Mouse (Mus musculus) MEL (cell line): Measurements from ENCODE around the gene Iapp. TPM values are rescaled to one million over a fixed set of nuclear protein-coding genes. Genes with fewer than 3 reads are reported as not detected.
"Not testable (repeated sequence)": the region's sequence is repeated elsewhere in the genome, so short reads cannot be mapped to it uniquely, and the experiment has no call there.

Experiments
- DNase-seq: peaks from one replicate; pipeline ENCODE4 v3.0.0; 2011; ENCODE audit warnings: low read depth, low spot score
- H3K27ac ChIP-seq: 2 replicates; pipeline ENCODE4 v1.5.1; 2012; ENCODE audit warnings: low read depth, mild to moderate bottlenecking, control low read depth, low read length, moderate library complexity; ENCODE audit not compliant: control insufficient read depth
- H3K27me3 ChIP-seq, 2 experiments: fragments of 150-350 bp in 1 of 2; sonication (generic) in 1 of 2; 2 replicates each; pipeline ENCODE4 v1.6.1; 2012; ENCODE audit warnings: low read length in 2 of 2, mild to moderate bottlenecking in 2 of 2, improper control_type of control experiment in 1 of 2, moderate library complexity in 1 of 2; ENCODE audit not compliant: insufficient read depth in 2 of 2, control insufficient read depth in 1 of 2
- H3K36me3 ChIP-seq, 2 experiments: 2 replicates each; pipeline ENCODE4 v1.6.1; 2012 to 2014; ENCODE audit warnings: low read length in 2 of 2, improper control_type of control experiment in 1 of 2, inconsistent platforms in 1 of 2, mild to moderate bottlenecking in 1 of 2; ENCODE audit not compliant: insufficient read depth in 2 of 2, control insufficient read depth in 1 of 2
- H3K4me1 ChIP-seq, 2 experiments: fragments of 150-350 bp in 1 of 2; sonication (generic) in 1 of 2; 2 replicates each; pipeline ENCODE4 v1.6.1; 2012; ENCODE audit warnings: low read length in 2 of 2, improper control_type of control experiment in 1 of 2, mild to moderate bottlenecking in 1 of 2; ENCODE audit not compliant: insufficient read depth in 2 of 2, control insufficient read depth in 1 of 2
- H3K4me3 ChIP-seq, 2 experiments: fragments of 150-350 bp in 1 of 2; sonication (generic) in 1 of 2; 2 replicates each; pipeline ENCODE4 v1.5.1; 2012; ENCODE audit warnings: low read depth in 2 of 2, low read length in 2 of 2, mild to moderate bottlenecking in 2 of 2, moderate library complexity in 2 of 2, control low read depth in 1 of 2, improper control_type of control experiment in 1 of 2; ENCODE audit not compliant: control insufficient read depth in 1 of 2, insufficient read depth in 1 of 2
- H3K79me2 ChIP-seq: 2 replicates; pipeline ENCODE4 v1.6.1; 2012; ENCODE audit warnings: mild to moderate bottlenecking, low read length, moderate library complexity; ENCODE audit not compliant: control insufficient read depth, poor library complexity, insufficient read depth
- H3K9ac ChIP-seq: 2 replicates; pipeline ENCODE4 v1.6.1; 2012; ENCODE audit warnings: low read depth, mild to moderate bottlenecking, control low read depth, low read length, moderate library complexity; ENCODE audit not compliant: control insufficient read depth, poor library complexity, severe bottlenecking
- H3K9me3 ChIP-seq: fragments of 150-350 bp; sonication (generic); replicated peaks from 2 replicates; pipeline ENCODE4 v1.6.1; 2012; ENCODE audit warnings: mild to moderate bottlenecking, low read length, improper control_type of control experiment, moderate library complexity; ENCODE audit not compliant: insufficient read depth
- CHD1 ChIP-seq: IDR thresholded peaks from 2 replicates; pipeline ENCODE4 v1.6.1; 2012; ENCODE audit warnings: low read depth, mild to moderate bottlenecking, inconsistent platforms, low read length, improper control_type of control experiment
- CHD2 ChIP-seq: IDR thresholded peaks from 2 replicates; pipeline ENCODE4 v1.6.1; 2011; ENCODE audit warnings: low read length, improper control_type of control experiment
- E2F4 ChIP-seq: IDR thresholded peaks from 2 replicates; pipeline ENCODE4 v1.6.1; 2011; ENCODE audit warnings: low read depth, low read length, improper control_type of control experiment, borderline replicate concordance
- ELF1 ChIP-seq: IDR thresholded peaks from 2 replicates; pipeline ENCODE4 v1.6.1; 2014; ENCODE audit warnings: low read depth, mild to moderate bottlenecking, inconsistent platforms, low read length, improper control_type of control experiment, moderate library complexity
- EP300 ChIP-seq, 2 experiments: IDR thresholded peaks; 2 replicates each; pipeline ENCODE4 v1.6.1; 2011; ENCODE audit warnings: improper control_type of control experiment in 2 of 2, low read length in 2 of 2, low read depth in 1 of 2, mild to moderate bottlenecking in 1 of 2
- ETS1 ChIP-seq: IDR thresholded peaks from 2 replicates; pipeline ENCODE4 v1.6.1; 2012; ENCODE audit warnings: low read depth, mild to moderate bottlenecking, inconsistent platforms, low read length, improper control_type of control experiment, moderate library complexity
- GATA1 ChIP-seq: IDR thresholded peaks from 2 replicates; pipeline ENCODE4 v1.6.1; 2011; ENCODE audit warnings: low read depth, low read length, improper control_type of control experiment
- KAT2A ChIP-seq: conservative IDR thresholded peaks from 2 replicates; pipeline ENCODE4 v1.6.1; 2012; ENCODE audit warnings: low read depth, low read length, improper control_type of control experiment, inconsistent platforms
- MAFK ChIP-seq: IDR thresholded peaks from 2 replicates; pipeline ENCODE4 v1.6.1; 2011; ENCODE audit warnings: low read depth, mild to moderate bottlenecking, low read length, improper control_type of control experiment, borderline replicate concordance
- MAX ChIP-seq: IDR thresholded peaks from 2 replicates; pipeline ENCODE4 v1.6.1; 2011; ENCODE audit warnings: low read length, improper control_type of control experiment
- MYB ChIP-seq: IDR thresholded peaks from 2 replicates; pipeline ENCODE4 v1.6.1; 2011; ENCODE audit warnings: mild to moderate bottlenecking, low read depth, low read length, improper control_type of control experiment
- NELFE ChIP-seq: IDR thresholded peaks from 2 replicates; pipeline ENCODE4 v1.6.1; 2011; ENCODE audit warnings: low read depth, low read length, improper control_type of control experiment
- POLR2A ChIP-seq, 2 experiments: IDR thresholded peaks; 2 replicates each; pipeline ENCODE4 v1.6.1; 2011 to 2012; ENCODE audit warnings: low read length in 2 of 2, mild to moderate bottlenecking in 2 of 2, control low read depth in 1 of 2, improper control_type of control experiment in 1 of 2, low read depth in 1 of 2, moderate library complexity in 1 of 2; ENCODE audit not compliant: control insufficient read depth in 1 of 2, insufficient read depth in 1 of 2, poor library complexity in 1 of 2
- POLR2AphosphoS2 ChIP-seq: IDR thresholded peaks from 2 replicates; pipeline ENCODE4 v1.6.1; 2011; ENCODE audit warnings: low read length, improper control_type of control experiment
- RAD21 ChIP-seq: IDR thresholded peaks from 2 replicates; pipeline ENCODE4 v1.6.1; 2011; ENCODE audit warnings: mild to moderate bottlenecking, low read depth, low read length, improper control_type of control experiment
- RCOR1 ChIP-seq: IDR thresholded peaks from 2 replicates; pipeline ENCODE4 v1.6.1; 2012; ENCODE audit warnings: low read depth, mild to moderate bottlenecking, inconsistent platforms, low read length, improper control_type of control experiment
- SIN3A ChIP-seq: IDR thresholded peaks from 2 replicates; pipeline ENCODE4 v1.6.1; 2012; ENCODE audit warnings: low read length, improper control_type of control experiment, inconsistent platforms
- TAL1 ChIP-seq: IDR thresholded peaks from 2 replicates; pipeline ENCODE4 v1.6.1; 2012; ENCODE audit warnings: mild to moderate bottlenecking, inconsistent platforms, low read length, moderate library complexity, mixed read lengths
- TCF12 ChIP-seq: IDR thresholded peaks from 2 replicates; pipeline ENCODE4 v1.6.1; 2014; ENCODE audit warnings: low read depth, mild to moderate bottlenecking, inconsistent platforms, low read length, improper control_type of control experiment, moderate library complexity
- USF2 ChIP-seq, 2 experiments: IDR thresholded peaks; 2 replicates each; pipeline ENCODE4 v1.6.1; 2011 to 2012; ENCODE audit warnings: improper control_type of control experiment in 2 of 2, low read length in 2 of 2, borderline replicate concordance in 1 of 2, inconsistent platforms in 1 of 2, low read depth in 1 of 2, mild to moderate bottlenecking in 1 of 2; ENCODE audit not compliant: insufficient read depth in 1 of 2
- ZC3H11A ChIP-seq: IDR thresholded peaks from 2 replicates; pipeline ENCODE4 v1.6.1; 2012; ENCODE audit warnings: low read depth, mild to moderate bottlenecking, inconsistent platforms, low read length, improper control_type of control experiment
- ZKSCAN1 ChIP-seq: IDR thresholded peaks from 2 replicates; pipeline ENCODE4 v1.6.1; 2012; ENCODE audit warnings: low read depth, mild to moderate bottlenecking, inconsistent platforms, low read length, improper control_type of control experiment, moderate library complexity
- polyA plus RNA-seq, 2 experiments: library from polyadenylated mRNA; stranded (reverse) in 1 of 2; unstranded in 1 of 2; fragments of >175 nt in 1 of 2; fragments of >200 nt in 1 of 2; gene quantifications; 2 replicates each; pipeline versions ENCODE4 v1.2.1 to v1.2.4; 2012; ENCODE audit warnings: low replicate concordance in 2 of 2, low read depth in 1 of 2; ENCODE audit not compliant: insufficient read length in 2 of 2, insufficient read depth in 1 of 2, missing spikeins in 1 of 2
- total RNA-seq: library from RNA; depleted of rRNA; stranded (reverse); fragments of 300-350 nt; gene quantifications from 2 replicates; pipeline ENCODE4 v1.2.3, GENCODE M21; 2012; rRNA removed

Iapp gene
- total RNA-seq = not detected in 2 replicates
- polyA plus RNA-seq = not detected

GRCm38 (mm10) chr6:142298098-142298497, at the start of gene Iapp:
Iapp (plus strand) TSS chr6:142298423.
- DNase-seq = no peak
- H3K4me3 ChIP-seq = no peak within 1 kb of the TSS
- no peak within 1 kb of the TSS for H3K27ac ChIP-seq
- H3K9me3 ChIP-seq = no peaks in the 10 kb centered on the region
- TF ChIP-seq TAL1 (no peak), USF2 (IDR thresholded peaks at IDR 0.05; ENCODE audit: borderline replicate concordance in 1 of 2, insufficient read depth in 1 of 2, low read depth in 1 of 2, low read length in 2 of 2) (no peak), POLR2AphosphoS2 (no peak), CHD2 (no peak), SIN3A (no peak), ZKSCAN1 (no peak), RCOR1 (no peak), MYB (no peak), GATA1 (no peak), ZC3H11A (no peak), EP300 (IDR thresholded peaks at IDR 0.05; ENCODE audit: low read depth in 1 of 2, low read length in 2 of 2) (no peak), KAT2A (no peak)
- H3K9ac ChIP-seq = no peak within 1 kb of the TSS
- H3K4me1 ChIP-seq = no peaks in the 10 kb centered on the region
- H3K27me3 ChIP-seq = peaks cover 0 to 1% of the 10 kb centered on the region in 2 experiments; a peak in 1 of 4 replicates
- H3K36me3 ChIP-seq = no peaks in the 10 kb centered on the region
- H3K79me2 ChIP-seq = no peaks in the 10 kb centered on the region

GRCm38 (mm10) chr6:142250738-142251307, 47.4 kb upstream of the Iapp start:
- H3K4me1 ChIP-seq = not testable (repeated sequence)
- TF ChIP-seq MAFK = peak; percentile 92
- TF ChIP-seq, all 39 proteins: peak for 1; not testable (repeated sequence) for 38
- DNase-seq, H3K4me3 ChIP-seq, H3K9ac ChIP-seq, H3K27me3 ChIP-seq, H3K27ac ChIP-seq, H3K9me3 ChIP-seq, H3K36me3 ChIP-seq, H3K79me2 ChIP-seq: not testable (repeated sequence)

- Histone ChIP-seq H3K4me3 (no peak overlapping the region), H3K9ac (no peak overlapping the region), H3K36me3 (no peaks in the 10 kb centered on the region), H3K27ac (no peak overlapping the region), H3K9me3 (no peaks in the 10 kb centered on the region), H3K4me1 (no peaks in the 10 kb centered on the region), H3K79me2 (no peaks in the 10 kb centered on the region), H3K27me3 (no peaks in the 10 kb centered on the region; a peak in 1 of 4 replicates)
- no peak for DNase-seq
- no peak for TF ChIP-seq SIN3A
- no peak for TF ChIP-seq MAFK
- TF ChIP-seq POLR2AphosphoS2 = no peak
- no peak for TF ChIP-seq RCOR1
- TF ChIP-seq ELF1 = no peak
- TF ChIP-seq TAL1 = no peak
- TF ChIP-seq KAT2A = no peak
- no peak for TF ChIP-seq TCF12
- no peak for TF ChIP-seq CHD1
- no peak for TF ChIP-seq USF2 (IDR thresholded peaks at IDR 0.05; ENCODE audit: borderline replicate concordance in 1 of 2, insufficient read depth in 1 of 2, low read depth in 1 of 2, low read length in 2 of 2)
- no peak for TF ChIP-seq NELFE
- no peak for TF ChIP-seq E2F4
- TF ChIP-seq MYB = no peak
- no peak for TF ChIP-seq RAD21
- TF ChIP-seq GATA1 = no peak
- TF ChIP-seq ETS1 = no peak
- TF ChIP-seq MAX = no peak
- no peak for TF ChIP-seq POLR2A (IDR thresholded peaks at IDR 0.05; ENCODE audit: control insufficient read depth in 1 of 2, insufficient read depth in 1 of 2, low read depth in 1 of 2, low read length in 2 of 2, poor library complexity in 1 of 2)
- no peak for TF ChIP-seq ZKSCAN1
Measured at GRCm38 (mm10) chr6:142275721-142276442, 22.3 kb upstream of the Iapp start.
